ENCODE assay signal across 12 mouse cellular contexts in the genomic region with DNA sequence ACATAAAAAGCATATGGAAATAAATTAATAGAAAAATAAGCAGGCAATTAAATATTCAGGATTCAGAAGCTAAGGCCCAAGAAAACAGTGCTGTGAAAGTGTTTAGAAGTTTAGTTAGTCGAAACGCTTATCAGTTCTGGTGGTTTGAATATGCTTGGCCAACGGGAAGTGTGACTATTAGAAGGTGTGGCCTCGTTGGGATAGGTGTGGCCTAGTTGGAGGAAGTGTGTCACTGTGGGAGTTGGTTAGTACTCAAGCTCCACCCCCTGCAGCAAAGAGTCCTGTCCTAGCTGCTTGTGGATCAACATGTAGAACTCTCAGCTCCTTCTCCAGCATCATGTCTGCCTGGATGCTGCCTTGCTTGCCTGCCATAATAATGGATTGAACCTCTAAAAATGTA. TPM values are rescaled to one million over a fixed set of nuclear protein-coding genes. Genes with fewer than 3 reads are reported as not detected.
DNase-seq lines count a peak whose midpoint lies in the region; ATAC-seq lines count a peak whose summit lies in the region.
"Had no signal": no experiment of that assay in that cellular context is flagged by ENCODE, and none has a peak within 500 bp of the region (broad histone marks: within the 10 kb centered on the region; RNA-seq: fewer than 3 reads in every experiment).

No protein-coding gene starts in this region.

- H3K36me3 ChIP-seq in embryonic facial prominence, embryonic 15.5 days = no peaks in the 10 kb centered on the region
- H3K36me3 ChIP-seq in embryonic facial prominence, embryonic 10.5 days (replicated peaks) = no peaks in the 10 kb centered on the region
- no peaks in the 10 kb centered on the region for H3K36me3 ChIP-seq in liver, embryonic 11.5 days (ENCODE audit: control insufficient read depth, insufficient read depth, low read length)
- no peaks in the 10 kb centered on the region for H3K36me3 ChIP-seq in midbrain, embryonic 10.5 days

- H3K9ac ChIP-seq in embryonic facial prominence, embryonic 15.5 days = no peak overlapping the region
- peak overlapping the region; percentile 46 for H3K9ac ChIP-seq in liver, embryonic 11.5 days (ENCODE audit: low read depth, low read length)

- H3K4me1 ChIP-seq in embryonic facial prominence, embryonic 15.5 days = peaks cover 11% of the 10 kb centered on the region
- 0 out of 2 replicates have a peak, but pooled peaks cover 3% of the 10 kb centered on the region for H3K4me1 ChIP-seq in embryonic facial prominence, embryonic 10.5 days
- H3K4me1 ChIP-seq in liver, embryonic 11.5 days (replicated peaks; ENCODE audit: control insufficient read depth, insufficient read depth, low read length) = peaks cover 22% of the 10 kb centered on the region
- H3K4me1 ChIP-seq in midbrain, embryonic 10.5 days = no peaks in the 10 kb centered on the region

- no peak for DNase-seq in embryonic facial prominence, embryonic 10.5 days (ENCODE audit: low spot score)
- DNase-seq in ZHBTc4 (ENCODE audit: low read depth, low spot score) = peak; percentile 35
- DNase-seq in liver, embryonic 11.5 days (ENCODE audit: low spot score) = no peak
- no peak for DNase-seq in adrenal gland, postnatal 4 days (ENCODE audit: low spot score in 2 of 2)
- DNase-seq in layer of hippocampus, postnatal 14 days (ENCODE audit: low spot score in 2 of 2) = no peak
- no peak for DNase-seq in midbrain, embryonic 10.5 days (ENCODE audit: low spot score)
- DNase-seq: adrenal gland, postnatal 36 days; kidney, postnatal 14 days; thymus, adult 2 months had no signal

- WGBS in embryonic facial prominence, embryonic 15.5 days = 81% methylated on average over 4 of the region's 4 CpGs
- WGBS in embryonic facial prominence, embryonic 10.5 days = 87% methylated on average over 4 of the region's 4 CpGs
- WGBS in liver, embryonic 11.5 days = 39% methylated on average over 4 of the region's 4 CpGs
- 93% methylated on average over 4 of the region's 4 CpGs for WGBS in midbrain, embryonic 10.5 days

- no peak overlapping the region for H3K4me3 ChIP-seq in embryonic facial prominence, embryonic 15.5 days (replicated peaks)
- H3K4me3 ChIP-seq in embryonic facial prominence, embryonic 10.5 days = no peak overlapping the region
- peak overlapping the region; percentile 43 for H3K4me3 ChIP-seq in liver, embryonic 11.5 days (ENCODE audit: low read depth, low read length)
- no peak overlapping the region for H3K4me3 ChIP-seq in midbrain, embryonic 10.5 days
- H3K4me3 ChIP-seq: heart, adult 2 months had no signal

- H3K9me3 ChIP-seq in embryonic facial prominence, embryonic 15.5 days (replicated peaks) = no peaks in the 10 kb centered on the region
- no peaks in the 10 kb centered on the region for H3K9me3 ChIP-seq in embryonic facial prominence, embryonic 10.5 days
- no peaks in the 10 kb centered on the region for H3K9me3 ChIP-seq in liver, embryonic 11.5 days (ENCODE audit: control insufficient read depth, low read length)
- H3K9me3 ChIP-seq in midbrain, embryonic 10.5 days (replicated peaks) = no peaks in the 10 kb centered on the region

- 0 out of 2 replicates have a peak, but pooled peaks have one; percentile 47 for ATAC-seq in embryonic facial prominence, embryonic 15.5 days (ENCODE audit: insufficient number of reproducible peaks, low FRiP score, low TSS enrichment, low read depth)
- ATAC-seq in liver, embryonic 11.5 days (replicated peaks; ENCODE audit: low FRiP score) = peak; percentile 84
- peak; percentile 86 for ATAC-seq in neutrophil, adult 5-6 weeks (ENCODE audit: extremely low read depth, insufficient number of reproducible peaks, low FRiP score, poor library complexity, severe bottlenecking)

- H3K27me3 ChIP-seq in embryonic facial prominence, embryonic 15.5 days = no peaks in the 10 kb centered on the region
- H3K27me3 ChIP-seq in embryonic facial prominence, embryonic 10.5 days (replicated peaks; ENCODE audit: low read depth, poor library complexity, severe bottlenecking) = no peaks in the 10 kb centered on the region
- H3K27me3 ChIP-seq in liver, embryonic 11.5 days (replicated peaks; ENCODE audit: control insufficient read depth, insufficient read depth, low read length) = no peaks in the 10 kb centered on the region
- peaks cover 5% of the 10 kb centered on the region for H3K27me3 ChIP-seq in midbrain, embryonic 10.5 days (ENCODE audit: low read depth, poor library complexity, severe bottlenecking)

- H3K27ac ChIP-seq in embryonic facial prominence, embryonic 15.5 days (replicated peaks) = no peak overlapping the region
- no peak overlapping the region for H3K27ac ChIP-seq in embryonic facial prominence, embryonic 10.5 days (replicated peaks)
- peak overlapping the region; percentile 82 for H3K27ac ChIP-seq in liver, embryonic 11.5 days (ENCODE audit: low read depth, low read length)
- no peak overlapping the region for H3K27ac ChIP-seq in midbrain, embryonic 10.5 days (replicated peaks)
- H3K27ac ChIP-seq: heart, adult 2 months had no signal

- no peak overlapping the region for H3K4me2 ChIP-seq in embryonic facial prominence, embryonic 15.5 days (replicated peaks)
- peak overlapping the region; percentile 62 for H3K4me2 ChIP-seq in liver, embryonic 11.5 days

RNA-seq across cellular contexts. Expression of a gene that starts 6.5 kb away (rescaled TPM):
- polyA plus RNA-seq in embryonic facial prominence, embryonic 15.5 days (2015; fragmentation: Nextera tagmentation; extraction: Ambion mirVana) = 7.3 and 7.4 TPM in 2 replicates
- 6.1 and 6.4 TPM in 2 replicates for polyA plus RNA-seq in embryonic facial prominence, embryonic 10.5 days (2016; fragmentation: Nextera tagmentation; extraction: Ambion mirVana)
- 9.4 and 10.8 TPM in 2 replicates for polyA plus RNA-seq in liver, embryonic 11.5 days (2014; fragmentation: Nextera tagmentation; extraction: Ambion mirVana)
- 2.2 and 2.5 TPM in 2 replicates for total RNA-seq in neutrophil, adult 5-6 weeks (2017)
- 10 to 100 TPM; 85.8 TPM for total RNA-seq in adrenal gland, postnatal 4 days (2021)
- 10 to 100 TPM; 80.1 to 81.4 TPM for total RNA-seq in layer of hippocampus, postnatal 14 days (2021)
- polyA plus RNA-seq in midbrain, embryonic 10.5 days (2016; fragmentation: Nextera tagmentation; extraction: Ambion mirVana) = 6.9 and 9.5 TPM in 2 replicates
